ENCODE assay signal across 30 mouse cellular contexts in the genomic region with DNA sequence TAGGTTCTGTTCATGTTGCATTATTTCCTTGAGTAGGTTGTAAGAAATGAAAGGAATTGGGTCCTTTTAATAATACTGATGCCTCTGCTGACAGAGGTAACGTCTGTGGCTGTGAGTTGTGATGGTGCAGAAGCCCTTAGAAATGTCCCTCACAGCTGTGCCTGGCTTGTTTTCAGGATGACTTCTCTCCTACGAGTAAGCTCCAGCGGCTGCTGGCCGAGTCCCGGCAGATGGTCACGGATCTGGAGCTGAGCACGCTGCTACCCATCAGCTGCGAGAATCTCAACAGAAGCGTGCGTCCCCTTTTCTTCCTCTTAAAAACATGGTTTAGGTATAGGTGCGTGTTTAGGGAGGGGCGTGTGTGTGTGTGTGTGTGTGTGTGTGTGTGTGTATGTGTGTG. TPM values are rescaled to one million over a fixed set of nuclear protein-coding genes. Genes with fewer than 3 reads are reported as not detected.
DNase-seq lines count a peak whose midpoint lies in the region; ATAC-seq and TF ChIP-seq lines count a peak whose summit lies in the region.
"Had no signal": no experiment of that assay in that cellular context is flagged by ENCODE, and none has a peak within 500 bp of the region (broad histone marks: within the 10 kb centered on the region; RNA-seq: fewer than 3 reads in every experiment).

No protein-coding gene starts in this region.

- H3K4me3 ChIP-seq in hindbrain, postnatal 0 days (ENCODE audit: low read length), result no peak overlapping the region
- no peak overlapping the region for H3K4me3 ChIP-seq in hindbrain, embryonic 10.5 days
- H3K4me3 ChIP-seq in midbrain, postnatal 0 days (ENCODE audit: low read depth, low read length), result no peak overlapping the region
- no peak overlapping the region for H3K4me3 ChIP-seq in midbrain, embryonic 15.5 days
- H3K4me3 ChIP-seq: embryonic facial prominence, embryonic 13.5 days; embryonic facial prominence, embryonic 15.5 days; erythroblast, embryonic 14.5 days; forebrain, embryonic 10.5 days; forebrain, embryonic 12.5 days had no signal

- no peaks in the 10 kb centered on the region for H3K9me3 ChIP-seq in hindbrain, postnatal 0 days (ENCODE audit: low read length)
- H3K9me3 ChIP-seq in hindbrain, embryonic 10.5 days, result no peaks in the 10 kb centered on the region
- H3K9me3 ChIP-seq in midbrain, postnatal 0 days (ENCODE audit: low read length), result no peaks in the 10 kb centered on the region
- no peaks in the 10 kb centered on the region for H3K9me3 ChIP-seq in midbrain, embryonic 15.5 days
- H3K9me3 ChIP-seq: embryonic facial prominence, embryonic 13.5 days; embryonic facial prominence, embryonic 15.5 days; forebrain, embryonic 10.5 days; forebrain, embryonic 12.5 days; G1E had no signal

- no peaks in the 10 kb centered on the region for H3K36me3 ChIP-seq in hindbrain, postnatal 0 days (ENCODE audit: insufficient read depth, low read length)
- H3K36me3 ChIP-seq in hindbrain, embryonic 10.5 days, result no peaks in the 10 kb centered on the region
- no peaks in the 10 kb centered on the region for H3K36me3 ChIP-seq in midbrain, postnatal 0 days (ENCODE audit: insufficient read depth, low read length)
- H3K36me3 ChIP-seq in midbrain, embryonic 15.5 days (replicated peaks), result no peaks in the 10 kb centered on the region
- H3K36me3 ChIP-seq: embryonic facial prominence, embryonic 13.5 days; embryonic facial prominence, embryonic 15.5 days; forebrain, embryonic 10.5 days; forebrain, embryonic 12.5 days; G1E had no signal

- ATAC-seq in hindbrain, postnatal 0 days, result no peak
- ATAC-seq in midbrain, postnatal 0 days (ENCODE audit: low FRiP score), result no peak
- ATAC-seq in midbrain, embryonic 15.5 days (replicated peaks), result no peak
- ATAC-seq: activated CD4-positive, CD25-positive, alpha-beta regulatory T cell, adult 4 months; CD4-positive, CD25-positive, alpha-beta regulatory T cell, adult 4 months; forebrain, embryonic 14.5 days; forebrain, embryonic 16.5 days; Patski had no signal

- no peak overlapping the region for H3K9ac ChIP-seq in hindbrain, postnatal 0 days (replicated peaks; ENCODE audit: low read length)
- no peak overlapping the region for H3K9ac ChIP-seq in midbrain, postnatal 0 days (replicated peaks; ENCODE audit: low read length, poor library complexity, severe bottlenecking)
- no peak overlapping the region for H3K9ac ChIP-seq in midbrain, embryonic 15.5 days
- H3K9ac ChIP-seq: embryonic facial prominence, embryonic 13.5 days; embryonic facial prominence, embryonic 15.5 days; forebrain, embryonic 12.5 days had no signal

- H3K27ac ChIP-seq in hindbrain, postnatal 0 days, result no peak overlapping the region
- H3K27ac ChIP-seq in hindbrain, embryonic 10.5 days, result no peak overlapping the region
- no peak overlapping the region for H3K27ac ChIP-seq in midbrain, postnatal 0 days (ENCODE audit: low read depth, low read length)
- no peak overlapping the region for H3K27ac ChIP-seq in midbrain, embryonic 15.5 days
- H3K27ac ChIP-seq: embryonic facial prominence, embryonic 13.5 days; embryonic facial prominence, embryonic 15.5 days; forebrain, embryonic 10.5 days; forebrain, embryonic 12.5 days had no signal

- TF ChIP-seq CTCF in hindbrain, postnatal 0 days (IDR thresholded peaks at IDR 0.05; ENCODE audit: low read depth), result no peak
- TF ChIP-seq CTCF in midbrain, postnatal 0 days (IDR thresholded peaks at IDR 0.05), result no peak

- 70% methylated on average over 12 of the region's 12 CpGs for WGBS in hindbrain, postnatal 0 days
- 87% methylated on average over 12 of the region's 12 CpGs for WGBS in hindbrain, embryonic 10.5 days
- 92% methylated on average over 12 of the region's 12 CpGs for WGBS in midbrain, postnatal 0 days
- 88% methylated on average over 12 of the region's 12 CpGs for WGBS in midbrain, embryonic 15.5 days

- no peaks in the 10 kb centered on the region for H3K27me3 ChIP-seq in hindbrain, postnatal 0 days (ENCODE audit: insufficient read depth, low read length)
- no peaks in the 10 kb centered on the region for H3K27me3 ChIP-seq in hindbrain, embryonic 10.5 days (ENCODE audit: insufficient read depth, poor library complexity, severe bottlenecking)
- H3K27me3 ChIP-seq in midbrain, postnatal 0 days (ENCODE audit: insufficient read depth, low read length), result no peaks in the 10 kb centered on the region
- H3K27me3 ChIP-seq in midbrain, embryonic 15.5 days (replicated peaks), result no peaks in the 10 kb centered on the region
- H3K27me3 ChIP-seq: CH12.LX; embryonic facial prominence, embryonic 13.5 days; embryonic facial prominence, embryonic 15.5 days; forebrain, embryonic 12.5 days; Patski had no signal

- no peaks in the 10 kb centered on the region for H3K4me1 ChIP-seq in hindbrain, postnatal 0 days (ENCODE audit: insufficient read depth, low read length)
- H3K4me1 ChIP-seq in hindbrain, embryonic 10.5 days (replicated peaks), result peaks cover 6% of the 10 kb centered on the region
- no peaks in the 10 kb centered on the region for H3K4me1 ChIP-seq in midbrain, postnatal 0 days (ENCODE audit: insufficient read depth, low read length)
- H3K4me1 ChIP-seq in midbrain, embryonic 15.5 days, result no peaks in the 10 kb centered on the region
- H3K4me1 ChIP-seq: embryonic facial prominence, embryonic 13.5 days; embryonic facial prominence, embryonic 15.5 days; forebrain, embryonic 12.5 days had no signal

- H3K4me2 ChIP-seq in hindbrain, postnatal 0 days (ENCODE audit: low read depth, low read length), result no peak overlapping the region
- no peak overlapping the region for H3K4me2 ChIP-seq in midbrain, postnatal 0 days (ENCODE audit: low read depth, low read length, poor library complexity, severe bottlenecking)
- H3K4me2 ChIP-seq in midbrain, embryonic 15.5 days, result no peak overlapping the region
- H3K4me2 ChIP-seq: embryonic facial prominence, embryonic 13.5 days; embryonic facial prominence, embryonic 15.5 days; forebrain, embryonic 12.5 days had no signal

- peak; percentile 54 to 55 for DNase-seq in cerebellum, postnatal 10 days
- no peak for DNase-seq in cerebellum, adult 18-20 months
- DNase-seq in hindbrain, postnatal 0 days (ENCODE audit: low spot score), result peak; percentile 43
- no peak for DNase-seq in hindbrain, embryonic 10.5 days (ENCODE audit: low spot score)
- DNase-seq in midbrain, postnatal 0 days (ENCODE audit: low spot score), result peak; percentile 45
- peak; percentile 42 for DNase-seq in brain, adult 2 months (ENCODE audit: low read depth, low spot score)
- DNase-seq: adrenal gland, adult 8-10 months; adrenal gland, postnatal 14 days; adrenal gland, postnatal 36 days; B cell, adult 2 months; cerebellum, adult 11 months; cerebellum, adult 2 months; cerebellum, adult 9-10 months; cerebellum, postnatal 14 days; cerebellum, postnatal 36 days; embryo, embryonic 11 days had no signal

RNA-seq across cellular contexts. Expression of gene Hip1r, which starts 12.4 kb away (rescaled TPM):
- total RNA-seq in hindbrain, postnatal 0 days (2014; rRNA removed), result 46.9 and 65.5 TPM in 2 replicates
- 32.6 and 33.9 TPM in 2 replicates for polyA plus RNA-seq in hindbrain, postnatal 0 days (2015; fragmentation: Nextera tagmentation; extraction: Ambion mirVana)
- polyA plus RNA-seq in hindbrain, embryonic 10.5 days (2016; fragmentation: Nextera tagmentation; extraction: Ambion mirVana), result 12.2 and 12.5 TPM in 2 replicates
- total RNA-seq in midbrain, postnatal 0 days (2014; rRNA removed), result 42.9 and 45.4 TPM in 2 replicates
- 25.8 and 30.8 TPM in 2 replicates for polyA plus RNA-seq in midbrain, postnatal 0 days (2015; fragmentation: Nextera tagmentation; extraction: Ambion mirVana)
- polyA plus RNA-seq in midbrain, embryonic 15.5 days (2015; fragmentation: Nextera tagmentation; extraction: Ambion mirVana), result 29.8 and 30.7 TPM in 2 replicates

RNA-seq across cellular contexts. Expression of gene Ccdc62, which starts 30.6 kb away (rescaled TPM):
- 1.1 and 2.0 TPM in 2 replicates for total RNA-seq in hindbrain, postnatal 0 days (2014; rRNA removed)
- 4.8 and 5.5 TPM in 2 replicates for polyA plus RNA-seq in hindbrain, postnatal 0 days (2015; fragmentation: Nextera tagmentation; extraction: Ambion mirVana)
- 5.1 and 6.6 TPM in 2 replicates for polyA plus RNA-seq in hindbrain, embryonic 10.5 days (2016; fragmentation: Nextera tagmentation; extraction: Ambion mirVana)
- 0.27 and 9.8 TPM in 2 replicates for total RNA-seq in midbrain, postnatal 0 days (2014; rRNA removed)
- 2.9 and 3.8 TPM in 2 replicates for polyA plus RNA-seq in midbrain, postnatal 0 days (2015; fragmentation: Nextera tagmentation; extraction: Ambion mirVana)
- polyA plus RNA-seq in midbrain, embryonic 15.5 days (2015; fragmentation: Nextera tagmentation; extraction: Ambion mirVana), result 4.4 and 6.7 TPM in 2 replicates

RNA-seq across cellular contexts. Expression of gene Gm43518, which starts 33.8 kb away (rescaled TPM):
- 0.37 TPM in 1 of 2 replicates, not detected in the other for total RNA-seq in hindbrain, postnatal 0 days (2014; rRNA removed)
- polyA plus RNA-seq in hindbrain, postnatal 0 days (2015; fragmentation: Nextera tagmentation; extraction: Ambion mirVana), result 2.2 and 3.2 TPM in 2 replicates
- 1.9 and 2.7 TPM in 2 replicates for polyA plus RNA-seq in hindbrain, embryonic 10.5 days (2016; fragmentation: Nextera tagmentation; extraction: Ambion mirVana)
- 6.0 TPM in 1 of 2 replicates, not detected in the other for total RNA-seq in midbrain, postnatal 0 days (2014; rRNA removed)
- 2.7 and 2.8 TPM in 2 replicates for polyA plus RNA-seq in midbrain, postnatal 0 days (2015; fragmentation: Nextera tagmentation; extraction: Ambion mirVana)
- polyA plus RNA-seq in midbrain, embryonic 15.5 days (2015; fragmentation: Nextera tagmentation; extraction: Ambion mirVana), result 5.4 and 7.6 TPM in 2 replicates
- total RNA-seq: CH12.LX had no signal
- polyA plus RNA-seq: embryonic facial prominence, embryonic 11.5 days; erythroblast, embryonic 14.5 days; G1E had no signal

RNA-seq across cellular contexts. Expression of gene Denr, which starts 54.1 kb away (rescaled TPM):
- total RNA-seq in hindbrain, postnatal 0 days (2014; rRNA removed), result 12.7 and 16.7 TPM in 2 replicates
- polyA plus RNA-seq in hindbrain, postnatal 0 days (2015; fragmentation: Nextera tagmentation; extraction: Ambion mirVana), result 123 and 136 TPM in 2 replicates
- polyA plus RNA-seq in hindbrain, embryonic 10.5 days (2016; fragmentation: Nextera tagmentation; extraction: Ambion mirVana), result 152 and 166 TPM in 2 replicates
- 13.8 and 25.4 TPM in 2 replicates for total RNA-seq in midbrain, postnatal 0 days (2014; rRNA removed)
- 130 and 158 TPM in 2 replicates for polyA plus RNA-seq in midbrain, postnatal 0 days (2015; fragmentation: Nextera tagmentation; extraction: Ambion mirVana)
- 114 and 129 TPM in 2 replicates for polyA plus RNA-seq in midbrain, embryonic 15.5 days (2015; fragmentation: Nextera tagmentation; extraction: Ambion mirVana)

Comparison
In these comparisons a context has a peak if more than half of its experiments do, and no peak if none do; other contexts are left out.
1. DNase-seq: peak in cerebellum, postnatal 10 days (2 of 2), hindbrain, postnatal 0 days (single experiment), midbrain, postnatal 0 days (single experiment) and brain, adult 2 months (single experiment); none in cerebellum, adult 18-20 months (0 of 2) and hindbrain, embryonic 10.5 days (single experiment).